Mouse (Mus musculus): ENCODE results near the gene Slc9a3r2. TPM values are rescaled to one million over a fixed set of nuclear protein-coding genes. Genes with fewer than 3 reads are reported as not detected.
"Not testable (repeated sequence)": the region's sequence is repeated elsewhere in the genome, so short reads cannot be mapped to it uniquely, and the experiment has no call there.

The Slc9a3r2 gene
- polyA plus RNA-seq, 1 experiment: 20.1 TPM

DNA sequence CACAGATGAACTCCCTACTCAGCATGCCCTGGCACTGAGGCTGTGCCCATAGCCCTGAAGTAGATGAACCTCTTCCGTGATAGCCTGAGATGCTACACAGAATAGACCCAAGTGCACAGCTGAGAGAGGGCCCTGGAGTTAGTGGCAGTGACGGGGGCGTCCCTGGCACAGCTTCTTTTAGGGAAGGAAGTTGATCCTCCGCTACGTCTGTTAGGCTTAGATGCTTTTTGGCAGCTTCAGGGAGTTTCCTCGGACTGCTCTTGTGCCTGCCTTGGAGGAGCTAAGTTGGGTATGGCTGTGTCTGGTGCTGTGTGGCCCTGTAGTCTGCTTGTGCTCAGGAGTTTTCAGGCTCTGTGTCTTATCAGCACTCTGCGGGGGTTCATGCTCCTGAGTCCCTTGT lies 24.1 kb upstream of the Slc9a3r2 start:
- Histone ChIP-seq H3K27ac (replicated peaks; ENCODE audit: low read depth, low read length) (no peak overlapping the region), H3K4me3 (ENCODE audit: insufficient read depth, low read depth, low read length) (no peak overlapping the region), H3K4me1 (ENCODE audit: control insufficient read depth, insufficient read depth, insufficient read length, low read length) (peaks cover 13% of the 10 kb centered on the region)

DNA sequence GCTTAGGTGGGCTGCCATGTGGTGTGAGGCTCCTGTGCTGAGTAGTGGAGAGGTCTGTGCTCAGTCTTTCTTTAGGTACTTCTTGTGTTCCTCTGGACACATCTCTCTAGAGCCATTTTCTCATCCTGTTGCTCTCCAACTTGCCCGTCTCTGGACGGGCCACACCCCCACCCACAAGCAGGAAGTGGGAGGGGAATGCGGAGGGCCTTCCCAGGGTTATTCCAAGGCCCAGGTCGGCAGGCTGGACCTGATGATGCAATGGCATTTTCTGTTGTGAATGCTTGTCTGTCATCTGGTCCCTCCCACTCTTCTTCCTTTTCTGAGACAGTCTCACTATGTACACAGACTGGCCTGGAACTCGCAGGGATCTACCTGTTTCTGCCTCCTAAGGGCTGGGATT lies 22.0 kb upstream of the Slc9a3r2 start:
- Histone ChIP-seq H3K4me3 (ENCODE audit: insufficient read depth, low read depth, low read length) (peak overlapping the region; percentile 2; the same call in 1 of the 2 replicates), H3K27ac (replicated peaks; ENCODE audit: low read depth, low read length) (no peak overlapping the region), H3K4me1 (ENCODE audit: control insufficient read depth, insufficient read depth, insufficient read length, low read length) (peaks cover 13% of the 10 kb centered on the region)

DNA sequence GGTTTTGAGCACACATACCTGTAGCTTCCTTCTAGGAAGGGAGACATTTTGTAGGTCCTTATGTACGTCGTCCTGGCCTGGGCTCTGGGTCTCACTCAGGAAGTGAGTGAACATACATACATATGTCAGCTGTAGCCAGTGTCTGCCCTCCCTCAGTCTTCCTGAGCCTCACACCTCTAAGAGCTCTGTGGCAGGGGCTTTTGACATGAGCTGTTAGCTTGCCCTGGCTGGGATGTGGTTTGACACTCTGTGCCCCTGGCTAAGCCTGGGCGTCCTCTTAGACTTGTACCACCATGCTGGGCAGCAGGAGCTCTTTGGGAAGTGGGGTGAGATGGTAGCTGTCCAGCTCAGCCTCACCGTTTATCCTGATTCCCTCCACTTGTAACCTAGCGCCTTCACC lies 21.2 kb upstream of the Slc9a3r2 start:
- Histone ChIP-seq H3K4me1 (ENCODE audit: control insufficient read depth, insufficient read depth, insufficient read length, low read length) (peaks cover 13% of the 10 kb centered on the region), H3K4me3 (ENCODE audit: insufficient read depth, low read depth, low read length) (0 out of 2 replicates have a peak overlapping the region, but pooled peaks have one; percentile 10), H3K27ac (replicated peaks; ENCODE audit: low read depth, low read length) (no peak overlapping the region)

- Histone ChIP-seq H3K4me3 (ENCODE audit: insufficient read depth, low read depth, low read length) (peak overlapping the region; percentile 95), H3K27ac (replicated peaks; ENCODE audit: low read depth, low read length) (peak overlapping the region; percentile 87), H3K4me1 (ENCODE audit: control insufficient read depth, insufficient read depth, insufficient read length, low read length) (peaks cover 13% of the 10 kb centered on the region)
Measured at GRCm38 (mm10) chr17:24670246-24670844, 20.2 kb upstream of the Slc9a3r2 start.

DNA sequence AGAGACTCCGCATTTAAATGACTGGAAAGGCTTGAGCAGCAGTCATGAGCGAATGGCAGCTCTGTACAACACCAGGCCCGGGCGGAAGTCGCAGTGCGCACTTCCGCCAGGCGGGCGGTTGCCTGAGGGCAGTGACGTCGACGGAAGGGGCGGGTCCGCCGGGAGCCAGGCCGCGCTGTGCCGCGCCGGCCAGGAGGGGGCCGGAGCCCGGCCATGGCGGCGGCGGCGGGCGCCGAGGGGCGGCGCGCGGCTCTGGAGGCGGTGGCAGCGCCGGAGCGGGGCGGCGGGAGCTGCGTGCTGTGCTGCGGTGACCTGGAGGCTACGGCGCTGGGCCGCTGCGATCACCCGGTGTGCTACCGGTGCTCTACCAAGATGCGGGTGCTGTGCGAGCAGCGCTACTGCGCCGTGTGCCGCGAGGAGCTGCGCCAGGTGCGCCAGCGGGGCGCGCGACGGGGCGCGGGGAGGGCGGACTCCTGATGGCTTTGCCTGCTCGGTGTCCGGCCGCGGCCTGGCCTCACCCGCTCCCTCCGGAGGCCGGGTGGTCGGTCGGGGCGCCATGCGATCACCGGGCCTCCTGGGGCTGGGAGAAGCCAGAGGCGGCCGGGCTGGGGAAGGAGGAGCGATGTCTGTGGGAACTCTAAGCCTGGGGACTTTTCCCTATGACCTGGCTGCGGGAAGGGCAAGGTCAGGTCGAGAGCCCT lies 19.6 kb upstream of the Slc9a3r2 start, which contains the start of gene Zfp598:
TSS of gene Zfp598 (plus strand) at position 143 of the 701 bp plus-strand sequence.
- Histone ChIP-seq H3K4me1 (ENCODE audit: control insufficient read depth, insufficient read depth, insufficient read length, low read length) (peaks cover 13% of the 10 kb centered on the region), H3K4me3 (ENCODE audit: insufficient read depth, low read depth, low read length) (peak within 1 kb of the TSS; percentile 95), H3K27ac (replicated peaks; ENCODE audit: low read depth, low read length) (peak within 1 kb of the TSS; percentile 87)

DNA sequence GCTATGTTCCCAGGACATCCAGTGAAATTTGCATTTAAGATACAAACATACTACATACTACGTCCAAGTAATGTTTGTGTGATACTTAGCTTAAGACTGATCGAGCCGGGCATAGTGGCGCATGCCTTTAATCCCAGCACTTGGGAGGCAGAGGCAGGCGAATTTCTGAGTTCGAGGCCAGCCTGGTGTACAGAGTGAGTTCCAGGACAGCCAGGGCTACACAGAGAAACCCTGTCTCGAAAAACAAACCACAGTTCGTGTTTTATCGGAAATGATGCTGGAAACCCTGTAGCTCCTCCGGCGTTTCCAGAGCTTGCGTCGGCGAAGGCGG lies 19.1 kb upstream of the Slc9a3r2 start:
- peak overlapping the region; percentile 73 for H3K27ac ChIP-seq (replicated peaks; ENCODE audit: low read depth, low read length)
- H3K4me1 ChIP-seq (ENCODE audit: control insufficient read depth, insufficient read depth, insufficient read length, low read length): peaks cover 13% of the 10 kb centered on the region
- H3K4me3 ChIP-seq (ENCODE audit: insufficient read depth, low read depth, low read length): peak overlapping the region; percentile 68

DNA sequence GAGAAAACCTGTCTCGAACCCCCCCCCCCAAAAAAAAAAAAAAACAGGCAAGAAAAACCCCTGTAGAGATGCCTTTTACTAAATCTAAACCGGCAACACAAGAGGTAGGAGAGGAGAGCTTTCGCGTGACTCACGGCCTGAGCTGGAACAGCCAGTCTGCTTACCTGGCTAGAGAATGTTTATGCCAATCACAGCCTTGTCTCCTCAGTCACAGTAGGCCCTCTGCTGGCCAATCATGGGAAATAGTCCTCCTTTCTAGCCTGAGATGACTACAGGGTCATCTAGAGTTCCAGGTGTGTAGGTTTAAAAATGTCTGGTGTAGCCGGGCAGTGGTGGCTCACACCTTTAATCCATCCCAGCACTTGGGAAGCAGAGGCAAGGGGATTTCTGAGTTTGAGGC lies 17.3 kb upstream of the Slc9a3r2 start:
- H3K4me3 ChIP-seq (ENCODE audit: insufficient read depth, low read depth, low read length): no peak overlapping the region
- H3K4me1 ChIP-seq (ENCODE audit: control insufficient read depth, insufficient read depth, insufficient read length, low read length): peaks cover 13% of the 10 kb centered on the region
- H3K27ac ChIP-seq (replicated peaks; ENCODE audit: low read depth, low read length): no peak overlapping the region

GRCm38 (mm10) chr17:24667011-24667410 lies 16.9 kb upstream of the Slc9a3r2 start:
- H3K4me1 ChIP-seq (ENCODE audit: control insufficient read depth, insufficient read depth, insufficient read length, low read length): peaks cover 10% of the 10 kb centered on the region
- H3K4me3 ChIP-seq (ENCODE audit: insufficient read depth, low read depth, low read length); H3K27ac ChIP-seq (replicated peaks; ENCODE audit: low read depth, low read length): not testable (repeated sequence)

DNA sequence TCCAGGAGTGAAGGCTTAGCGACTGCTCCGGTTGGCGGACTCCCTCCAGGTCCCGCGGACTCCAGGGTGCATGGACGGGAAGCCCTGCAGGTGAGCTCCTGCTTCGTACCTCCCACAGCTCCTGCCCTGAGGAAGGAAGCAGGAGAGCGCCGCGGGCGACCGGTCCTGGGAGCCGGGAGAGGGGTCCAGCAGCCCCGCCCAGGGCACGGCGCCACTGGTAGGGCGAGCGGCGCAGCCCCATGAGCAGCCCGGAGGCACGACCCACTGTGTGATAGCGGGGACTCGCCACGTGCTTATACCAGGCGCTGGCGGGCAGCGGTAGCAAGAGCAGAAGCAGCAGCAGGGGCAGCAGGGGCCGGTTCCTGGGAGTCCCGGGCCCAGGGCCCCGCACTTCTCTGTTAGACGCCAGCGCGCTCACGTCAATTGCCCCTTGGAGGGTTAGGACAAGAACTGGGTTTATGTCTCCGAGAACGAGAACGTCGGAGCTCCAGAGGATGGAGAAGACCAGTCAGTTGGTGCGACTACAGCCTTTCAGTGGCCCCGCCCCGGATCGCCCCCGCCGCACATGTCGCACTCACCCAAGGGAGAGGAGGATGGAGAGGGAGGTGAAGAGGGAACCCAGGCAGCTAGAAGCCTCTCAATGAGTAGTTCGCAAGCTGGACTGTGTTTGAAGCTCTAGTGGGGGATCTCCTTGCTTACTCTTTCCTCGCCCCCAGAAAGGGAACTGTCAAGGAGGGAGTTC lies 8.1 kb upstream of the Slc9a3r2 start, which contains the start of gene Npw:
TSS of gene Npw (minus strand) at position 441 of the 742 bp plus-strand sequence.
- Histone ChIP-seq H3K4me3 (ENCODE audit: insufficient read depth, low read depth, low read length) (peak within 1 kb of the TSS; percentile 34; the same call in 1 of the 2 replicates), H3K27ac (replicated peaks; ENCODE audit: low read depth, low read length) (no peak within 1 kb of the TSS), H3K4me1 (ENCODE audit: control insufficient read depth, insufficient read depth, insufficient read length, low read length) (no peaks in the 10 kb centered on the region)

DNA sequence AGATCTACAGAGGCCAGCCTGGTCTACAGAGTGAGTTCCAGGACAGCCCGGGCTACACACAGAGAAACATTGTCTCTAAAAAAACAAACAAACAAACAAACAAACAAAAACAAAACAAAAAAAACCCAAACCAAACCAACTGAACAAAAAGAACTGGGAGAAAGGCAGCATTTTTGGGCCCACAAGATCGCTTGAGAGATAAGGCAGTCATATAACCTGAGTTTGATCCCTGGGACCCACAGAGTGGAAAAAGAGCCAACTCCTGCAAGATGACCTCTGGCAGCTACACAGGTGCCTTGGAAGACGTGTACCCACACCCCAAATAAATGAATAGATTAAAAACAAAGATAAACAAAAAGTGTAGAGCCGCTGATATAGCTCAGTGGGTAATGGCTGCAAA lies 4.8 kb upstream of the Slc9a3r2 start:
- Histone ChIP-seq H3K27ac (replicated peaks; ENCODE audit: low read depth, low read length) (no peak overlapping the region), H3K4me3 (ENCODE audit: insufficient read depth, low read depth, low read length) (no peak overlapping the region), H3K4me1 (ENCODE audit: control insufficient read depth, insufficient read depth, insufficient read length, low read length) (peaks cover 5% of the 10 kb centered on the region; the same call in 1 of the 2 replicates)

GRCm38 (mm10) chr17:24653967-24654710 lies 4.0 kb upstream of the Slc9a3r2 start:
- peak overlapping the region; percentile 48 for H3K4me3 ChIP-seq (ENCODE audit: insufficient read depth, low read depth, low read length)
- H3K27ac ChIP-seq (replicated peaks; ENCODE audit: low read depth, low read length): 0 out of 2 replicates have a peak overlapping the region, but pooled peaks have one; percentile 45
- peaks cover 5% of the 10 kb centered on the region; the same call in 1 of the 2 replicates for H3K4me1 ChIP-seq (ENCODE audit: control insufficient read depth, insufficient read depth, insufficient read length, low read length)

DNA sequence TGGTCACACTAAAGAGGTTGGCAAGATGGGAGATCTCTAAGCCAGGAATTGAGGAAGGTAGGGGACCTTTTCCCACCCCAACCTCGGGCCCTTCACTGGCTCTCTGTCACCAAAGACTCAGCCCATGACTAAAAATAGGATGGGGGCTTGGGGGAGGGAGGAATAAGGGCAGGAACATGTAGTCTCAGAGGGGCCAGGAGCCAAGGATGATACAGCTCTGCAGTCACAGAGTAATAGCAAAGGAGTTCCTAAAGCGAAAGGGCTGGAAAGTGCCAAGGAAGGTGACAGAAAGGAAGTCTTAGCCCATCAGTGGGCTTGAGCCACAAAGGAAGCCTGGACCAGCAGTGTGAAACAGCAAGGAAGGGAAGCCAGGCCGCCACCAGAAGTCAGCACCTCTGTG lies 1.7 kb upstream of the Slc9a3r2 start:
- Histone ChIP-seq H3K4me3 (ENCODE audit: insufficient read depth, low read depth, low read length) (no peak overlapping the region), H3K4me1 (ENCODE audit: control insufficient read depth, insufficient read depth, insufficient read length, low read length) (peaks cover 5% of the 10 kb centered on the region; the same call in 1 of the 2 replicates), H3K27ac (replicated peaks; ENCODE audit: low read depth, low read length) (0 out of 2 replicates have a peak overlapping the region, but pooled peaks have one; percentile 88)

GRCm38 (mm10) chr17:24650766-24651165 lies 639 bp upstream of the Slc9a3r2 start:
- Histone ChIP-seq H3K4me1 (ENCODE audit: control insufficient read depth, insufficient read depth, insufficient read length, low read length) (peaks cover 5% of the 10 kb centered on the region; the same call in 1 of the 2 replicates), H3K4me3 (ENCODE audit: insufficient read depth, low read depth, low read length) (peak overlapping the region; percentile 56), H3K27ac (replicated peaks; ENCODE audit: low read depth, low read length) (peak overlapping the region; percentile 88)

DNA sequence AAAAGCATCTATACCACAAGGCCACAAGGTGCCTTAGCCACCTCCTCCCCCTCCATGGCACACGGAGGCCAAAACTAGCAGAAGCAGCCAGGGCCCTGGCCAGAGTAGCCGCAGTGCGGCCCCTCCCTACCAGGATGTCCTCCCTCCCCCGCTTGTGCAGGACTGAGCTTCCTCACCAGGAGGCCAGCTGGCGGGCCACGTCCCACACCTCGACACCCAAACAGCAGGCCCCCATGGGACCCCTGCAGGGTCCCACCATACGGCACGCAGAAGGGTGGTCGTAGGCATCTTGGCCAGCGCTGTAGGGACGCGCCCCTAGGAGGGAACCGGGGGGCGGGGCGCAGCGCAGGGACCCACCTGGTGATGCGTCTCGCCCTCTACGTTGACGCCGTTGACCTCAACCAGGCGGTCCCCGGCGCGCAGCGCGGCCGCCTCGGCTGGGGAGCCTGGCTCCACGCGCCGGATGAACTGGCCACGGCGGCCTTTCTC lies 502 bp downstream of the Slc9a3r2 start:
- peak overlapping the region; percentile 81 for H3K27ac ChIP-seq (replicated peaks; ENCODE audit: low read depth, low read length)

More for the DNA sequence above, 502 bp downstream of the Slc9a3r2 start:
- H3K4me1 ChIP-seq (ENCODE audit: control insufficient read depth, insufficient read depth, insufficient read length, low read length): peaks cover 5% of the 10 kb centered on the region
- peak overlapping the region; percentile 87 for H3K4me3 ChIP-seq (ENCODE audit: insufficient read depth, low read depth, low read length)
